Mouse (Mus musculus) hindbrain, embryonic 11.5 days (tissue): ENCODE results near the gene Ltc4s. TPM values are rescaled to one million over a fixed set of nuclear protein-coding genes. Genes with fewer than 3 reads are reported as not detected.

ENCODE experiments used
- ATAC-seq: fragments of 200-750 bp; cut with Nextera tagmentation; 2 replicates; pipeline ENCODE4 v1.8.0; 2017; ENCODE audit warnings: mild to moderate bottlenecking, moderate TSS enrichment, moderate library complexity; ENCODE audit not compliant: low FRiP score
- DNase-seq: peaks from one replicate; pipeline ENCODE4 v3.0.0-alpha.2; 2015; ENCODE audit warnings: low spot score
- H3K27ac ChIP-seq: fragments of 300-500 bp; sonication (generic); 2 replicates; pipeline ENCODE4 v1.5.1; 2014; ENCODE audit warnings: mild to moderate bottlenecking, low read depth, low read length
- H3K27me3 ChIP-seq: fragments of 300-500 bp; sonication (generic); 2 replicates; pipeline ENCODE4 v1.6.1; 2014; ENCODE audit warnings: mild to moderate bottlenecking, low read length, moderate library complexity, mixed read lengths; ENCODE audit not compliant: control insufficient read depth, insufficient read depth
- H3K36me3 ChIP-seq: fragments of 300-500 bp; sonication (generic); 2 replicates; pipeline ENCODE4 v1.6.1; 2014; ENCODE audit warnings: mild to moderate bottlenecking, low read length, moderate library complexity, mixed read lengths; ENCODE audit not compliant: control insufficient read depth, insufficient read depth
- H3K4me1 ChIP-seq: fragments of 300-500 bp; sonication (generic); replicated peaks from 2 replicates; pipeline ENCODE4 v1.6.1; 2014; ENCODE audit warnings: low read length, mixed read lengths; ENCODE audit not compliant: control insufficient read depth, insufficient read depth
- H3K4me2 ChIP-seq: fragments of 300-500 bp; sonication (generic); replicated peaks from 2 replicates; pipeline ENCODE4 v1.6.1; 2014; ENCODE audit warnings: mild to moderate bottlenecking, low read depth, low read length
- H3K4me3 ChIP-seq: fragments of 300-500 bp; sonication (generic); 2 replicates; pipeline ENCODE4 v1.5.1; 2014; ENCODE audit warnings: low read depth, low read length
- H3K9ac ChIP-seq: fragments of 300-500 bp; sonication (generic); 2 replicates; pipeline ENCODE4 v1.6.1; 2014; ENCODE audit warnings: low read depth, low read length
- H3K9me3 ChIP-seq: fragments of 300-500 bp; sonication (generic); 2 replicates; pipeline ENCODE4 v1.6.1; 2016; ENCODE audit warnings: low read length; ENCODE audit not compliant: control insufficient read depth
- WGBS: fragments of 180-500 bp; shearing (Covaris S2); extraction: QIAGEN DNeasy Blood & Tissue Kit; methylation state at CpG from one replicate; pipeline ENCODE4 v1.1.7; 2014; 5-methylcytosine and 5-hydroxymethylcytosine counted together
- polyA plus RNA-seq: library from polyadenylated mRNA; unstranded; fragments of >200 nt; fragmentation: Nextera tagmentation; extraction: Ambion mirVana; gene quantifications from 2 replicates; pipeline ENCODE4 v1.2.1, GENCODE M21; 2014

The Ltc4s gene
- polyA plus RNA-seq, 1 experiment from 2014 or later, result 0.94 TPM

- no peak overlapping the region for H3K4me3 ChIP-seq
- H3K9ac ChIP-seq, result no peak overlapping the region
- H3K9me3 ChIP-seq, result no peaks in the 10 kb centered on the region
- H3K4me1 ChIP-seq, result peaks cover 10% of the 10 kb centered on the region
- no peak overlapping the region for H3K27ac ChIP-seq
- peaks cover 4% of the 10 kb centered on the region; the same call in 1 of the 2 replicates for H3K36me3 ChIP-seq
- 22% methylated on average over 45 of the region's 45 CpGs for whole genome bisulfite sequencing
- DNase-seq (no peak), ATAC-seq (0 out of 2 replicates have a peak, but pooled peaks have one; percentile 18)
- peaks cover 2% of the 10 kb centered on the region; the same call in 1 of the 2 replicates for H3K27me3 ChIP-seq
- peak overlapping the region; percentile 38 for H3K4me2 ChIP-seq
Measured at GRCm38 (mm10) chr11:50230481-50231304, 7.7 kb downstream of the Ltc4s start.

- no peak for ATAC-seq
- no peak overlapping the region for H3K4me2 ChIP-seq
- WGBS, result 45% methylated on average over 7 of the region's 7 CpGs
- DNase-seq, result no peak
- peaks cover 2% of the 10 kb centered on the region; the same call in 1 of the 2 replicates for H3K27me3 ChIP-seq
- H3K9ac ChIP-seq, result no peak overlapping the region
- peaks cover 4% of the 10 kb centered on the region; the same call in 1 of the 2 replicates for H3K36me3 ChIP-seq
- H3K27ac ChIP-seq, result no peak overlapping the region
- no peaks in the 10 kb centered on the region for H3K9me3 ChIP-seq
- H3K4me3 ChIP-seq, result no peak overlapping the region
- H3K4me1 ChIP-seq, result peaks cover 10% of the 10 kb centered on the region
Measured at GRCm38 (mm10) chr11:50229252-50229910, 9.0 kb downstream of the Ltc4s start.

GRCm38 (mm10) chr11:50228772-50229171, 9.6 kb downstream of the Ltc4s start:
- DNase-seq (no peak), ATAC-seq (no peak)
- Histone ChIP-seq H3K4me1 (peaks cover 10% of the 10 kb centered on the region), H3K9me3 (no peaks in the 10 kb centered on the region), H3K4me2 (no peak overlapping the region), H3K27me3 (peaks cover 2% of the 10 kb centered on the region; the same call in 1 of the 2 replicates), H3K4me3 (no peak overlapping the region), H3K36me3 (peaks cover 4% of the 10 kb centered on the region; the same call in 1 of the 2 replicates), H3K27ac (no peak overlapping the region), H3K9ac (no peak overlapping the region)
- whole genome bisulfite sequencing, result 22% methylated on average over 3 of the region's 3 CpGs

GRCm38 (mm10) chr11:50227736-50228135, 10.7 kb downstream of the Ltc4s start:
- 92% methylated on average over 4 of the region's 4 CpGs for WGBS
- H3K27me3 ChIP-seq, result peaks cover 2% of the 10 kb centered on the region; the same call in 1 of the 2 replicates
- DNase-seq, result no peak
- H3K9me3 ChIP-seq, result no peaks in the 10 kb centered on the region
- H3K4me2 ChIP-seq, result no peak overlapping the region
- no peak overlapping the region for H3K27ac ChIP-seq
- ATAC-seq, result no peak
- H3K36me3 ChIP-seq, result peaks cover under 1% of the 10 kb centered on the region; the same call in 1 of the 2 replicates
- no peak overlapping the region for H3K9ac ChIP-seq
- H3K4me3 ChIP-seq, result no peak overlapping the region
- peaks cover 10% of the 10 kb centered on the region for H3K4me1 ChIP-seq

GRCm38 (mm10) chr11:50227226-50227625, 11.2 kb downstream of the Ltc4s start:
- Histone ChIP-seq H3K27ac (no peak overlapping the region), H3K9ac (no peak overlapping the region), H3K27me3 (peaks cover 2% of the 10 kb centered on the region; the same call in 1 of the 2 replicates), H3K4me3 (no peak overlapping the region), H3K9me3 (no peaks in the 10 kb centered on the region), H3K4me2 (no peak overlapping the region), H3K36me3 (no peaks in the 10 kb centered on the region), H3K4me1 (peaks cover 10% of the 10 kb centered on the region)
- ATAC-seq (no peak), DNase-seq (no peak)
- 81% methylated on average over 3 of the region's 3 CpGs for WGBS

- no peaks in the 10 kb centered on the region for H3K9me3 ChIP-seq
- no peak for DNase-seq
- H3K9ac ChIP-seq, result peak overlapping the region; percentile 97; the same call in 1 of the 2 replicates
- H3K4me3 ChIP-seq, result peak overlapping the region; percentile 72
- 31% methylated on average over 2 of the region's 2 CpGs for WGBS
- peaks cover 2% of the 10 kb centered on the region; the same call in 1 of the 2 replicates for H3K27me3 ChIP-seq
- peaks cover 10% of the 10 kb centered on the region for H3K4me1 ChIP-seq
- H3K27ac ChIP-seq, result no peak overlapping the region
- H3K36me3 ChIP-seq, result no peaks in the 10 kb centered on the region
- H3K4me2 ChIP-seq, result peak overlapping the region; percentile 54
- ATAC-seq, result no peak
Measured at GRCm38 (mm10) chr11:50226406-50226805, 12.0 kb downstream of the Ltc4s start.

GRCm38 (mm10) chr11:50225611-50226378, 12.6 kb downstream of the Ltc4s start:
- WGBS, result 5% methylated on average over 29 of the region's 34 CpGs
- peak overlapping the region; percentile 83 for H3K27ac ChIP-seq
- H3K9ac ChIP-seq, result peak overlapping the region; percentile 97
- DNase-seq (peak; percentile 62), ATAC-seq (peak; percentile 16; the same call in 1 of the 2 replicates)
- H3K36me3 ChIP-seq, result no peaks in the 10 kb centered on the region
- peaks cover 2% of the 10 kb centered on the region; the same call in 1 of the 2 replicates for H3K27me3 ChIP-seq
- peak overlapping the region; percentile 72 for H3K4me3 ChIP-seq
- H3K4me2 ChIP-seq, result peak overlapping the region; percentile 54
- H3K4me1 ChIP-seq, result peaks cover 7% of the 10 kb centered on the region
- no peaks in the 10 kb centered on the region for H3K9me3 ChIP-seq
